Mouse (Mus musculus): Measurements from ENCODE around the gene Gsta2. TPM values are rescaled to one million over a fixed set of nuclear protein-coding genes. Genes with fewer than 3 reads are reported as not detected.
A peak's percentile ranks its signal among the peaks of the same experiment; 100 is the strongest.

Gene Gsta2
- polyA plus RNA-seq (2014; fragmentation: Nextera tagmentation; extraction: Ambion mirVana), result not detected in 2 replicates

DNA sequence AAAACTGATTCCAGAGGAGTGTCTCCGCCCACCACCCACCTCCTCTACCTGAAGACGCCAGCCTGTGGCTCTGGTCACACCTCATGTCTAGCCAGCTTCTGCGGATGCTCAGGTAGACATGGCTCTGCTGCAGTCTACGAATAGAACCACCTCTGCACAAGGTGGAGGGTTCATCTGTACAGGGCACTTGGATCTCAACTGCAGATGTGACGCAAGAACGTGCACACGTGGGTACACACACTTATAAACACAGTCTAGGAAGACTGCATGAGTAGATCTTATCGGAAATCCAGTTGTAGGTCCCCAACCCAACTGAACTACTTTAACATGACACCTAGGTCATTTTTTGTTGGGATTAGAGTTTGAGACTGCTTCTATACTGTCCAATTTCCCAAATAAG, at the start of gene Gsta2:
Gsta2 (minus strand) TSS at position 178 of the 400 bp plus-strand sequence.
- WGBS, result 79% methylated on average over 8 of the region's 8 CpGs
- no peaks in the 10 kb centered on the region for H3K4me1 ChIP-seq (replicated peaks; ENCODE audit: control insufficient read depth, insufficient read depth, low read length)
- no peak for DNase-seq (ENCODE audit: low spot score)
- H3K4me3 ChIP-seq (ENCODE audit: low read depth, low read length), result no peak within 1 kb of the TSS
- H3K4me2 ChIP-seq, result no peak within 1 kb of the TSS
- no peak within 1 kb of the TSS for H3K9ac ChIP-seq (ENCODE audit: low read depth, low read length)
- no peaks in the 10 kb centered on the region for H3K36me3 ChIP-seq (ENCODE audit: control insufficient read depth, insufficient read depth, low read length)
- H3K9me3 ChIP-seq (ENCODE audit: control insufficient read depth, low read length), result no peaks in the 10 kb centered on the region
- H3K27ac ChIP-seq (ENCODE audit: low read depth, low read length), result no peak within 1 kb of the TSS
- no peak for ATAC-seq (replicated peaks; ENCODE audit: low FRiP score)
- no peaks in the 10 kb centered on the region for H3K27me3 ChIP-seq (replicated peaks; ENCODE audit: control insufficient read depth, insufficient read depth, low read length)

DNA sequence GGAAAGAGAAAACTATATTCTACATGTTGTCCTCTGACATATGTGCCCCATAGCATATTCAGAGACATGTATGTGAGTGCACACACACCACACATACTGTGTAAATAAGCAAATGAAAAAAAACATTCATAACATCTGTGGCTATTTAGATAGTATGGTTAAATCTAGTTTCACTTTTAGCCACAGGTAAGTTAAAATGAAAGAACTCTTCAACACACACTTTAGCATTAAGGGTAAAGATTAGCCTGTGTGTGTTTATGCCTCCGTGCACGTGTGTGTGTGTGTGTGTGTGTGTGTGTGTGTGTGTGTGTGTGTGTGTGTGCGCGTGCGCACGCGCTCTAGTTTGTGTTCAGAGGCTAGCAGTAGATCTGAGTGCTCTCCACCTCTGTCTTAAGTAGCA, 46.0 kb upstream of the Gsta2 start:
- DNase-seq (ENCODE audit: low spot score), result no peak

DNA sequence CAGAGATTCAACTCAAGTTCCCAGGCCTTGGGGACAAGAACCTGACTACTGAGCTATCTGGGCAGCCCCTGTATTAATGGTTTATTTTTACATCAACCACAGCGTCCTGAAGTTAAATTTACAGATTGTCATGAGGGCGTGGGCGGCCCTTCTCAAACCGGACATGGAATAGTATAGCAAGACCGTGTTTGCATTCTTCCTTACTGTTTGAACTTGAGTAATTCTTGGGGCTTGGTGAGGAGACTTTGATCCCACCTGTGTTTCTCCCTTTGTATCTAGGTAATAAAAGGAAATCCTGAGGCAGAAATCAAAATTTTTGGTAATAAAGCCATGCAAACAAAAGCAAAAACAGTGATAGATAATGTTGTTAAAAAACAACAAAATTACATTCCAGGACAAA, 45.0 kb upstream of the Gsta2 start:
- Histone ChIP-seq H3K9me3 (ENCODE audit: control insufficient read depth, low read length) (no peaks in the 10 kb centered on the region), H3K27me3 (replicated peaks; ENCODE audit: control insufficient read depth, insufficient read depth, low read length) (peaks cover 29% of the 10 kb centered on the region), H3K27ac (ENCODE audit: low read depth, low read length) (no peak overlapping the region), H3K9ac (ENCODE audit: low read depth, low read length) (no peak overlapping the region), H3K36me3 (ENCODE audit: control insufficient read depth, insufficient read depth, low read length) (no peaks in the 10 kb centered on the region), H3K4me3 (ENCODE audit: low read depth, low read length) (no peak overlapping the region), H3K4me1 (replicated peaks; ENCODE audit: control insufficient read depth, insufficient read depth, low read length) (peaks cover 5% of the 10 kb centered on the region; the same call in 1 of the 2 replicates), H3K4me2 (no peak overlapping the region)
- 79% methylated on average over 5 of the region's 5 CpGs for WGBS
- no peak for ATAC-seq (replicated peaks; ENCODE audit: low FRiP score)
- DNase-seq (ENCODE audit: low spot score), result no peak

More for the DNA sequence above, 46.0 kb upstream of the Gsta2 start:
- no peak overlapping the region for H3K4me2 ChIP-seq
- H3K27me3 ChIP-seq (replicated peaks; ENCODE audit: control insufficient read depth, insufficient read depth, low read length), result peaks cover 19% of the 10 kb centered on the region
- H3K27ac ChIP-seq (ENCODE audit: low read depth, low read length), result no peak overlapping the region
- H3K4me3 ChIP-seq (ENCODE audit: low read depth, low read length), result no peak overlapping the region
- H3K9ac ChIP-seq (ENCODE audit: low read depth, low read length), result no peak overlapping the region
- WGBS, result 87% methylated on average over 7 of the region's 7 CpGs
- no peaks in the 10 kb centered on the region for H3K9me3 ChIP-seq (ENCODE audit: control insufficient read depth, low read length)
- no peaks in the 10 kb centered on the region for H3K36me3 ChIP-seq (ENCODE audit: control insufficient read depth, insufficient read depth, low read length)
- no peak for ATAC-seq (replicated peaks; ENCODE audit: low FRiP score)
- no peaks in the 10 kb centered on the region for H3K4me1 ChIP-seq (replicated peaks; ENCODE audit: control insufficient read depth, insufficient read depth, low read length)

DNA sequence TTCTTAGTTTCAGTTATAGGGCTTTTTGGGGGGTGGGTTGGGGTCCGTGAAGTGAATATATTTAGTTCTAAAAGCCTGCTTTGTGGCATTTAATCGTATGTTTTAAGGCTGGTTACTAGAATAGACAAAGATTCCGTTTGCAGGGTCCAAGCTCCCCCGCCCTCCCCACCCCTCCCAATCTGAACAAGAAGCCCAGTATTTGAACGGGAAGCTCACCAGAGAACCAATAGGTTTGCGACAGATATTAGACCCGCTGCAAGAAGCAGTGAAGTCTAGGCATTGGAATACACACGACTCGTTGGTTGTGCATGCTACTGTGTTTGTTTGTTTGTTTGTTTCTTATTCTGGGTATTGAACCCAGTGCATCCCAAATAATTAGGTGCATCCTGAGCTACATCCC, 40.9 kb upstream of the Gsta2 start:
- no peak for ATAC-seq (replicated peaks; ENCODE audit: low FRiP score)
- Histone ChIP-seq H3K9ac (ENCODE audit: low read depth, low read length) (no peak overlapping the region), H3K36me3 (ENCODE audit: control insufficient read depth, insufficient read depth, low read length) (no peaks in the 10 kb centered on the region), H3K27me3 (replicated peaks; ENCODE audit: control insufficient read depth, insufficient read depth, low read length) (peaks cover 64% of the 10 kb centered on the region), H3K4me2 (no peak overlapping the region; the same call in 1 of the 2 replicates), H3K4me1 (replicated peaks; ENCODE audit: control insufficient read depth, insufficient read depth, low read length) (peaks cover 7% of the 10 kb centered on the region; the same call in 1 of the 2 replicates), H3K27ac (ENCODE audit: low read depth, low read length) (no peak overlapping the region), H3K4me3 (ENCODE audit: low read depth, low read length) (no peak overlapping the region), H3K9me3 (ENCODE audit: control insufficient read depth, low read length) (no peaks in the 10 kb centered on the region)
- DNase-seq (ENCODE audit: low spot score), result no peak
- 48% methylated on average over 9 of the region's 9 CpGs for WGBS

DNA sequence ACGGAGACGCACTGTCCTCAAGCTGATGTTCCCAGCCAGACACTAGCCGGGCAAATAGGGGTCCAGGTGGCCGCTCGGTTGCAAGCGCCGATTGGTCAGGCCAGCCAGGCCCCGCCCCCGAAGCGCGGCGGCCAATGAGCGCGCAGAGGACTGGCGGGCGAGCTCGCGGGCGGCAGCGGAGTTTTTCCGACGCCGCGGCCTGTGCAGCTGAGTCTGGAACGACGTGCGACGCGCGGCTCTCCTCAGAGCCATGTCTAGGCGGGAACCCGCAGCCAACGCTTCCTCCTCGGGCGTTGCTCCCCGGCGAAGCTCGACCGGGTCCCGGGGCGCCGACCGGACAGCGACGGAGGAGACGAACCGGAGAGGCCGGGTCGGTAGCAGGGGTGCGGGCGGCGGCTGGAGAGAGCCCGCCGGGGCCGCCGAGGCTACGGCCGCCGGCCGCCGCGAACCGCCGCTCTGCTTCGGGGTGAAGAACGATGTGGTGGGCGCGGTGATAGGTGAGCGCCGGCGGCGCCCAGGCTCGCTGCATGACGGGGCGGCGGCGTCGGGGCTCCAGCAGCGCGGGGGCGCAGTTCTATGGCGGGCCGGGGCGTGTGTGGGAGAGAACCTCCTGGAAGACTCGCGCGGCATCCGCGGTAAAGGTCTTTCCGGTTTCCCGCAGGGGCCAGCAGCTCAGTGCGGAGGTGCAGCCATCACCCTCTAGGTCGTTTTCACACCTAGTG, 40.2 kb upstream of the Gsta2 start, which contains the start of gene Ddx43:
Ddx43 (plus strand) TSS at position 148 of the 722 bp plus-strand sequence.
- peak; percentile 71 for ATAC-seq (replicated peaks; ENCODE audit: low FRiP score)

DNA sequence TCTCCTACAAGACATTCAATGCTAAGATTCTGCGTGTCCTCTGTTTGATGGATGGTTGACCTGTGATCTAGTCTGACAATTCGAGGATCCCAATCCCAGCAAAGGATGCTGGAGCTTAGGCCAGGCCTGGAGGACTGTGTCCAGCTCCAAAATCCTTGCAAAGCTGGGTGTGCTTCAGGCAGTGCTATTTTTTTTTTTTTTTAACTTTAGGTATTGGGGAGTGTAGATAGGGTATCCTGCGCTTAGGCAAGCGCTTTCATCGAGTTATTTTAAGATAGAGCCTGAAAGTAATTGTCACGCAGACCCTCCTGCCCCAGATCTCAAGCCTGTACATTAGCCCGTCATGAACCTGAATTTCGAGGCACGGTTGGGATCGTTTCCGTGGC, 39.6 kb upstream of the Gsta2 start:
- DNase-seq (ENCODE audit: low spot score) (no peak), ATAC-seq (replicated peaks; ENCODE audit: low FRiP score) (no peak)
- H3K4me2 ChIP-seq, result peak overlapping the region; percentile 66

More for the DNA sequence above, 40.2 kb upstream of the Gsta2 start, which contains the start of gene Ddx43:
- Histone ChIP-seq H3K36me3 (ENCODE audit: control insufficient read depth, insufficient read depth, low read length) (no peaks in the 10 kb centered on the region), H3K4me2 (peak within 1 kb of the TSS; percentile 66), H3K27ac (ENCODE audit: low read depth, low read length) (no peak within 1 kb of the TSS), H3K4me3 (ENCODE audit: low read depth, low read length) (peak within 1 kb of the TSS; percentile 46), H3K9me3 (ENCODE audit: control insufficient read depth, low read length) (no peaks in the 10 kb centered on the region), H3K27me3 (replicated peaks; ENCODE audit: control insufficient read depth, insufficient read depth, low read length) (peaks cover 67% of the 10 kb centered on the region), H3K9ac (ENCODE audit: low read depth, low read length) (no peak within 1 kb of the TSS), H3K4me1 (replicated peaks; ENCODE audit: control insufficient read depth, insufficient read depth, low read length) (peaks cover 7% of the 10 kb centered on the region; the same call in 1 of the 2 replicates)
- WGBS, result 2% methylated on average over 93 of the region's 93 CpGs
- DNase-seq (ENCODE audit: low spot score), result peak; percentile 62

DNA sequence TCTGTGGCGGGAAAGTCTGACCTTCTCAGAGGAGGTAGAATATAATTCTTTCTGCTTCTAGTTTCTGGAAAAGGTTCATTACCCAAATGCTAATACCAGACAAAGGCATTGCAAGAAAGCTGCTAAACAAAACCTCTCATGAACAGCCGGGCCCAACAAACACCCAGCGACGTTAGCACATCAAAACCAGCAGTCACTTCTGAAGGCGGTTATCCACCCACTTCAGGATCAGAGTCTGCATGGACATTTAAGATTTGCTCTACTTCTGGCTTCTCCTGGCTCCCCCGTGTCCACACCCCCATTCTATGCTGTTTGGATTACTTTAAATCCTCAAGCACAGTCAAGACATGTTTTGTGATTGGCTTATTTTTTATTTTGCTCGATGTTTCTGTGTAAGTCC, 39.0 kb upstream of the Gsta2 start:
- peaks cover 7% of the 10 kb centered on the region; the same call in 1 of the 2 replicates for H3K4me1 ChIP-seq (replicated peaks; ENCODE audit: control insufficient read depth, insufficient read depth, low read length)
- no peaks in the 10 kb centered on the region for H3K9me3 ChIP-seq (ENCODE audit: control insufficient read depth, low read length)
- no peak overlapping the region for H3K4me2 ChIP-seq
- H3K9ac ChIP-seq (ENCODE audit: low read depth, low read length), result no peak overlapping the region
- DNase-seq (ENCODE audit: low spot score) (no peak), ATAC-seq (replicated peaks; ENCODE audit: low FRiP score) (no peak)
- no peak overlapping the region for H3K4me3 ChIP-seq (ENCODE audit: low read depth, low read length)
- H3K27ac ChIP-seq (ENCODE audit: low read depth, low read length), result no peak overlapping the region
- 62% methylated on average over 7 of the region's 7 CpGs for whole genome bisulfite sequencing
- no peaks in the 10 kb centered on the region for H3K36me3 ChIP-seq (ENCODE audit: control insufficient read depth, insufficient read depth, low read length)
- H3K27me3 ChIP-seq (replicated peaks; ENCODE audit: control insufficient read depth, insufficient read depth, low read length), result peaks cover 66% of the 10 kb centered on the region

More for the DNA sequence above, 39.6 kb upstream of the Gsta2 start:
- peaks cover 7% of the 10 kb centered on the region; the same call in 1 of the 2 replicates for H3K4me1 ChIP-seq (replicated peaks; ENCODE audit: control insufficient read depth, insufficient read depth, low read length)
- no peak overlapping the region for H3K27ac ChIP-seq (ENCODE audit: low read depth, low read length)
- peaks cover 67% of the 10 kb centered on the region for H3K27me3 ChIP-seq (replicated peaks; ENCODE audit: control insufficient read depth, insufficient read depth, low read length)
- H3K4me3 ChIP-seq (ENCODE audit: low read depth, low read length), result peak overlapping the region; percentile 46; the same call in 1 of the 2 replicates
- no peaks in the 10 kb centered on the region for H3K36me3 ChIP-seq (ENCODE audit: control insufficient read depth, insufficient read depth, low read length)
- H3K9ac ChIP-seq (ENCODE audit: low read depth, low read length), result no peak overlapping the region
- H3K9me3 ChIP-seq (ENCODE audit: control insufficient read depth, low read length), result no peaks in the 10 kb centered on the region
- WGBS, result 33% methylated on average over 11 of the region's 11 CpGs

DNA sequence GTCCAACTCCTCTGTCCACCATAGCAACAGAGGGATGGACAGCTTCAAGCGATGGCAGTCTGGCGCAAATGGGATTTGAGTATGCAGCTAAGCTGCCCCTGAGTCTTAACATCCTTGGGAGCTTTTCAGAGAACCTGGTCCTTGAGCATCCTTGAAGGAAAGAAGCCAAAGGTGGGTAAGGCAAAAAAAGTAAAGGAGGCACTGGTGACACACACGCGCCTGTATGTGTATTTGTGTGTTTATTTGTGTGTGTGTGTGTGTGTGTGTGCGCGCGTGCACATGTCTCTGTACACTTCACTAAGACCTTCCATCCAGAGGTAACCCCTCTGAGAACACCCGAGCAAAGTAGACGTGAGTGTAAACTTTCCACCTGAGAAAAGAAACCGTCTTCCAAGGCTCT, 38.2 kb upstream of the Gsta2 start:
- no peak overlapping the region for H3K9ac ChIP-seq (ENCODE audit: low read depth, low read length)
- 74% methylated on average over 10 of the region's 10 CpGs for WGBS
- ATAC-seq (replicated peaks; ENCODE audit: low FRiP score) (no peak), DNase-seq (ENCODE audit: low spot score) (no peak)
- H3K36me3 ChIP-seq (ENCODE audit: control insufficient read depth, insufficient read depth, low read length), result no peaks in the 10 kb centered on the region
- no peak overlapping the region for H3K4me3 ChIP-seq (ENCODE audit: low read depth, low read length)
- H3K27me3 ChIP-seq (replicated peaks; ENCODE audit: control insufficient read depth, insufficient read depth, low read length), result peaks cover 60% of the 10 kb centered on the region
- H3K4me1 ChIP-seq (replicated peaks; ENCODE audit: control insufficient read depth, insufficient read depth, low read length), result peaks cover 7% of the 10 kb centered on the region; the same call in 1 of the 2 replicates
- H3K27ac ChIP-seq (ENCODE audit: low read depth, low read length), result no peak overlapping the region
- no peak overlapping the region for H3K4me2 ChIP-seq
- H3K9me3 ChIP-seq (ENCODE audit: control insufficient read depth, low read length), result no peaks in the 10 kb centered on the region

DNA sequence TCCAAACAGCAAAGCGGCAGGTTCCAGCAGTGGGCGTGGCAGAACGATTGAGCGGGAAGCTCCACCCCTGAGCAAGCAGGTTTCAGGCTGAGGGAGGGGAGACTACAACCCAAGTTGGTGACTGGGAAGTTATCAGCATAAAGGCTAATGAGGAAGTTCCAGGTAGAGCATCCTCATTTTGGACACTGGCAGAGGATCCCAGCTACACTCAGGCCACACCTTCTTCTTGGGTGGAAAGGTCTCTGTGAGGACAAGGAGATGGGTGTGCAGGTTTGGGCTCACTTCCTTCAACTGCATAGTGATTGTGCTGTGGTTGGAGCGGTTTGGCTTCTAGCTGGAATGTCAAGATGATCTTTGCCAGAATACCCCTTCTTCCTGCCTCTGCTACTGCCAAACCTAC, 34.4 kb upstream of the Gsta2 start:
- no peak overlapping the region for H3K27ac ChIP-seq (ENCODE audit: low read depth, low read length)
- no peaks in the 10 kb centered on the region for H3K9me3 ChIP-seq (ENCODE audit: control insufficient read depth, low read length)
- no peaks in the 10 kb centered on the region for H3K36me3 ChIP-seq (ENCODE audit: control insufficient read depth, insufficient read depth, low read length)
- H3K4me3 ChIP-seq (ENCODE audit: low read depth, low read length), result no peak overlapping the region
- no peak overlapping the region for H3K9ac ChIP-seq (ENCODE audit: low read depth, low read length)
- ATAC-seq (replicated peaks; ENCODE audit: low FRiP score) (no peak), DNase-seq (ENCODE audit: low spot score) (no peak)
- no peaks in the 10 kb centered on the region for H3K4me1 ChIP-seq (replicated peaks; ENCODE audit: control insufficient read depth, insufficient read depth, low read length)
- 45% methylated on average over 5 of the region's 5 CpGs for WGBS
- H3K27me3 ChIP-seq (replicated peaks; ENCODE audit: control insufficient read depth, insufficient read depth, low read length), result peaks cover 32% of the 10 kb centered on the region
- no peak overlapping the region for H3K4me2 ChIP-seq
